Mouse (Mus musculus) stomach, embryonic 16.5 days (tissue): ENCODE data around the gene Ptprcap. TPM values are rescaled to one million over a fixed set of nuclear protein-coding genes. Genes with fewer than 3 reads are reported as not detected.
A peak's percentile ranks its signal among the peaks of the same experiment; 100 is the strongest.

Experiments used
- ATAC-seq: fragments of 200-750 bp; cut with Nextera tagmentation; 2 replicates; pipeline ENCODE4 v1.8.0; 2017; ENCODE audit warnings: moderate number of reproducible peaks, moderate TSS enrichment; ENCODE audit not compliant: insufficient read depth, low FRiP score
- H3K27ac ChIP-seq: fragments of 300-500 bp; sonication (generic); 2 replicates; pipeline ENCODE4 v1.5.1; 2014; ENCODE audit warnings: low read length
- H3K27me3 ChIP-seq: fragments of 300-500 bp; sonication (generic); 2 replicates; pipeline ENCODE4 v1.6.1; 2014; ENCODE audit warnings: low read length, control low read depth, mixed read lengths; ENCODE audit not compliant: control insufficient read depth, insufficient read depth
- H3K36me3 ChIP-seq: fragments of 300-500 bp; sonication (generic); 2 replicates; pipeline ENCODE4 v1.6.1; 2014; ENCODE audit warnings: low read length; ENCODE audit not compliant: control insufficient read depth, insufficient read depth
- H3K4me1 ChIP-seq: fragments of 300-500 bp; sonication (generic); 2 replicates; pipeline ENCODE4 v1.6.1; 2014; ENCODE audit warnings: low read length, control low read depth, mixed read lengths; ENCODE audit not compliant: control insufficient read depth, insufficient read depth
- H3K4me2 ChIP-seq: fragments of 300-500 bp; sonication (generic); 2 replicates; pipeline ENCODE4 v1.6.1; 2014; ENCODE audit warnings: low read depth, low read length, mixed read lengths
- H3K4me3 ChIP-seq: fragments of 300-500 bp; sonication (generic); replicated peaks from 2 replicates; pipeline ENCODE4 v1.5.1; 2014; ENCODE audit warnings: mild to moderate bottlenecking, low read length
- H3K9ac ChIP-seq: fragments of 300-500 bp; sonication (generic); 2 replicates; pipeline ENCODE4 v1.6.1; 2014; ENCODE audit warnings: low read length
- H3K9me3 ChIP-seq: fragments of 300-500 bp; sonication (generic); replicated peaks from 2 replicates; pipeline ENCODE4 v1.6.1; 2016; ENCODE audit warnings: low read length, control low read depth; ENCODE audit not compliant: control insufficient read depth
- WGBS: fragments of 180-500 bp; shearing (Covaris S2); extraction: QIAGEN DNeasy Blood & Tissue Kit; methylation state at CpG from one replicate; pipeline ENCODE4 v1.1.7; 2014; 5-methylcytosine and 5-hydroxymethylcytosine counted together
- polyA plus RNA-seq: library from polyadenylated mRNA; unstranded; fragments of >200 nt; fragmentation: Nextera tagmentation; extraction: Ambion mirVana; gene quantifications from 2 replicates; pipeline ENCODE4 v1.2.1, GENCODE M21; 2015

Gene Ptprcap
- polyA plus RNA-seq, 1 experiment from 2014 or later = 6.2 TPM

GRCm38 (mm10) chr19:4156073-4156579 is 2.7 kb downstream of the Ptprcap start:
- Histone ChIP-seq H3K9ac (no peak overlapping the region), H3K4me3 (no peak overlapping the region), H3K27ac (no peak overlapping the region), H3K27me3 (no peaks in the 10 kb centered on the region), H3K9me3 (no peaks in the 10 kb centered on the region), H3K36me3 (peaks cover 7% of the 10 kb centered on the region; the same call in 1 of the 2 replicates), H3K4me2 (no peak overlapping the region), H3K4me1 (no peaks in the 10 kb centered on the region)
- 77% methylated on average over 20 of the region's 20 CpGs for WGBS
- ATAC-seq = no peak

GRCm38 (mm10) chr19:4156771-4157170 is 3.4 kb downstream of the Ptprcap start:
- no peak for ATAC-seq
- 90% methylated on average over 12 of the region's 12 CpGs for WGBS
- 0 out of 2 replicates have a peak, but pooled peaks cover 4% of the 10 kb centered on the region for H3K36me3 ChIP-seq
- no peak overlapping the region for H3K4me3 ChIP-seq
- no peaks in the 10 kb centered on the region for H3K27me3 ChIP-seq
- H3K9me3 ChIP-seq = no peaks in the 10 kb centered on the region
- no peak overlapping the region for H3K27ac ChIP-seq
- H3K9ac ChIP-seq = no peak overlapping the region
- H3K4me2 ChIP-seq = no peak overlapping the region
- no peaks in the 10 kb centered on the region for H3K4me1 ChIP-seq

GRCm38 (mm10) chr19:4159049-4159448 is 5.6 kb downstream of the Ptprcap start:
- no peaks in the 10 kb centered on the region for H3K9me3 ChIP-seq
- no peak overlapping the region for H3K4me2 ChIP-seq
- 92% methylated on average over 8 of the region's 8 CpGs for WGBS
- H3K27me3 ChIP-seq = no peaks in the 10 kb centered on the region
- no peak overlapping the region for H3K4me3 ChIP-seq
- H3K36me3 ChIP-seq = 0 out of 2 replicates have a peak, but pooled peaks cover 4% of the 10 kb centered on the region
- H3K4me1 ChIP-seq = peaks cover 9% of the 10 kb centered on the region
- no peak for ATAC-seq
- H3K27ac ChIP-seq = no peak overlapping the region
- no peak overlapping the region for H3K9ac ChIP-seq

GRCm38 (mm10) chr19:4162646-4163542 is 9.5 kb downstream of the Ptprcap start, which contains the start of gene Rps6kb2:
TSS of gene Rps6kb2 (minus strand) at chr19:4163354.
- peak within 1 kb of the TSS; percentile 78; the same call in 1 of the 2 replicates for H3K27ac ChIP-seq
- 6% methylated on average over 41 of the region's 42 CpGs for WGBS

GRCm38 (mm10) chr19:4163543-4163887 is 10.1 kb downstream of the Ptprcap start:
- Histone ChIP-seq H3K9ac (peak overlapping the region; percentile 88), H3K27ac (peak overlapping the region; percentile 78; the same call in 1 of the 2 replicates), H3K4me1 (peaks cover 9% of the 10 kb centered on the region), H3K4me2 (peak overlapping the region; percentile 65), H3K9me3 (no peaks in the 10 kb centered on the region), H3K4me3 (peak overlapping the region; percentile 80), H3K27me3 (no peaks in the 10 kb centered on the region), H3K36me3 (0 out of 2 replicates have a peak, but pooled peaks cover 4% of the 10 kb centered on the region)
- no peak for ATAC-seq
- WGBS = 28% methylated on average over 4 of the region's 4 CpGs

More at GRCm38 (mm10) chr19:4162646-4163542, 9.5 kb downstream of the Ptprcap start, which contains the start of gene Rps6kb2:
- peak; percentile 88 for ATAC-seq
- H3K4me3 ChIP-seq = peak within 1 kb of the TSS; percentile 80
- H3K9me3 ChIP-seq = no peaks in the 10 kb centered on the region
- peaks cover 9% of the 10 kb centered on the region for H3K4me1 ChIP-seq
- peak within 1 kb of the TSS; percentile 88 for H3K9ac ChIP-seq
- H3K4me2 ChIP-seq = peak within 1 kb of the TSS; percentile 97
- H3K36me3 ChIP-seq = 0 out of 2 replicates have a peak, but pooled peaks cover 4% of the 10 kb centered on the region
- no peaks in the 10 kb centered on the region for H3K27me3 ChIP-seq

- Histone ChIP-seq H3K4me2 (no peak overlapping the region), H3K27ac (no peak overlapping the region), H3K4me3 (no peak overlapping the region), H3K4me1 (peaks cover 9% of the 10 kb centered on the region), H3K9ac (no peak overlapping the region; the same call in 1 of the 2 replicates), H3K36me3 (0 out of 2 replicates have a peak, but pooled peaks cover 4% of the 10 kb centered on the region), H3K9me3 (no peaks in the 10 kb centered on the region), H3K27me3 (no peaks in the 10 kb centered on the region)
- ATAC-seq = no peak
- WGBS = 72% methylated on average over 3 of the region's 3 CpGs
Observed at GRCm38 (mm10) chr19:4164100-4164499, 10.7 kb downstream of the Ptprcap start.

- 0 out of 2 replicates have a peak overlapping the region, but pooled peaks have one; percentile 20 for H3K27ac ChIP-seq
- H3K4me1 ChIP-seq = peaks cover 10% of the 10 kb centered on the region
- 67% methylated on average over 2 of the region's 2 CpGs for WGBS
- 0 out of 2 replicates have a peak, but pooled peaks cover 4% of the 10 kb centered on the region for H3K36me3 ChIP-seq
- no peak for ATAC-seq
- H3K4me3 ChIP-seq = no peak overlapping the region
- H3K9ac ChIP-seq = no peak overlapping the region
- no peaks in the 10 kb centered on the region for H3K27me3 ChIP-seq
- H3K9me3 ChIP-seq = no peaks in the 10 kb centered on the region
- no peak overlapping the region for H3K4me2 ChIP-seq
Observed at GRCm38 (mm10) chr19:4164721-4165120, 11.3 kb downstream of the Ptprcap start.

- no peak for ATAC-seq
- no peak overlapping the region for H3K4me2 ChIP-seq
- H3K36me3 ChIP-seq = no peaks in the 10 kb centered on the region
- H3K4me3 ChIP-seq = no peak overlapping the region
- no peak overlapping the region for H3K27ac ChIP-seq
- peaks cover 21% of the 10 kb centered on the region for H3K4me1 ChIP-seq
- WGBS = 77% methylated on average over 9 of the region's 9 CpGs
- H3K27me3 ChIP-seq = no peaks in the 10 kb centered on the region
- no peaks in the 10 kb centered on the region for H3K9me3 ChIP-seq
- no peak overlapping the region for H3K9ac ChIP-seq
Observed at GRCm38 (mm10) chr19:4166678-4167476, 13.5 kb downstream of the Ptprcap start.
